Mouse (Mus musculus) spleen, postnatal 14 days (tissue): Measurements from ENCODE around the gene Aarsd1.
"Not testable (repeated sequence)": the region's sequence is repeated elsewhere in the genome, so short reads cannot be mapped to it uniquely, and the experiment has no call there.

ENCODE experiments used
- DNase-seq, 2 experiments: peaks; one replicate each; pipeline ENCODE4 v3.0.0; 2021 to 2022; ENCODE audit warnings: low spot score in 2 of 2

Aarsd1 gene

GRCm38 (mm10) chr11:101446860-101447259 lies 29.4 kb upstream of the Aarsd1 start:
- DNase-seq: not testable (repeated sequence)

- DNase-seq: no peak
These were observed 28.9 kb upstream of the Aarsd1 start for GRCm38 (mm10) chr11:101446319-101446718.

- DNase-seq: no peak
These were observed 25.3 kb upstream of the Aarsd1 start for GRCm38 (mm10) chr11:101442760-101443159.

GRCm38 (mm10) chr11:101442127-101442693 lies 24.8 kb upstream of the Aarsd1 start, which contains the start of gene Rpl27:
Gene Rpl27, plus strand, starts transcription at chr11:101442298.
- DNase-seq: peak; percentile 87 to 93

GRCm38 (mm10) chr11:101441450-101442126 lies 24.2 kb upstream of the Aarsd1 start:
- DNase-seq: not testable (repeated sequence)

GRCm38 (mm10) chr11:101438006-101438405 lies 20.6 kb upstream of the Aarsd1 start:
- DNase-seq: not testable (repeated sequence)

GRCm38 (mm10) chr11:101436916-101437315 lies 19.5 kb upstream of the Aarsd1 start:
- DNase-seq: no peak

- DNase-seq: no peak
These were observed 18.4 kb upstream of the Aarsd1 start for GRCm38 (mm10) chr11:101435831-101436230.

GRCm38 (mm10) chr11:101433396-101433795 lies 16.0 kb upstream of the Aarsd1 start:
- no peak for DNase-seq

GRCm38 (mm10) chr11:101431327-101431726 lies 13.9 kb upstream of the Aarsd1 start:
- no peak for DNase-seq

- DNase-seq: no peak
These were observed 8.8 kb upstream of the Aarsd1 start for GRCm38 (mm10) chr11:101426165-101426564.

GRCm38 (mm10) chr11:101424925-101425813 lies 7.8 kb upstream of the Aarsd1 start, which contains the start of the genes Rundc1 and Ptges3l:
Gene Rundc1, plus strand, starts transcription at chr11:101425085.
Gene Ptges3l, minus strand, starts transcription at chr11:101425333.
- DNase-seq: peak; percentile 96 to 98

- no peak for DNase-seq
These were observed 6.9 kb upstream of the Aarsd1 start, which contains the start of gene Gm27029 for GRCm38 (mm10) chr11:101424105-101424851. Gene Gm27029, minus strand, starts transcription at chr11:101424796.

GRCm38 (mm10) chr11:101420148-101420547 lies 2.7 kb upstream of the Aarsd1 start:
- no peak for DNase-seq

GRCm38 (mm10) chr11:101419610-101420009 lies 2.2 kb upstream of the Aarsd1 start:
- DNase-seq: no peak

- DNase-seq: no peak
These were observed 1.6 kb upstream of the Aarsd1 start for GRCm38 (mm10) chr11:101418991-101419390.

GRCm38 (mm10) chr11:101416433-101417100 lies 848 bp downstream of the Aarsd1 start:
- DNase-seq: no peak

GRCm38 (mm10) chr11:101415306-101415705 lies 2.1 kb downstream of the Aarsd1 start:
- DNase-seq: no peak

- peak in 1 of 2 experiments; percentile 41 for DNase-seq
These were observed 22.3 kb downstream of the Aarsd1 start for GRCm38 (mm10) chr11:101395110-101395509.

GRCm38 (mm10) chr11:101381817-101382216 lies 35.6 kb downstream of the Aarsd1 start:
- no peak for DNase-seq

- DNase-seq: no peak
These were observed 38.5 kb downstream of the Aarsd1 start for GRCm38 (mm10) chr11:101378926-101379325.
